Mouse (Mus musculus) A20 (cell line): ENCODE data around the gene 4921507P07Rik.
"Not testable (repeated sequence)": the region's sequence is repeated elsewhere in the genome, so short reads cannot be mapped to it uniquely, and the experiment has no call there.

Experiments
- DNase-seq: peaks from one replicate; pipeline ENCODE4 v3.0.0-alpha.2; 2011; ENCODE audit warnings: low read depth, low spot score

Gene 4921507P07Rik

GRCm38 (mm10) chr6:50596301-50597211, at the start of gene 4921507P07Rik:
4921507P07Rik (minus strand) TSS chr6:50596632.
- peak; percentile 97 for DNase-seq

- no peak for DNase-seq
Measured at GRCm38 (mm10) chr6:50644701-50645100, 48.3 kb upstream of the 4921507P07Rik start.

- no peak for DNase-seq
Measured at GRCm38 (mm10) chr6:50641898-50642297, 45.5 kb upstream of the 4921507P07Rik start.

GRCm38 (mm10) chr6:50640377-50640776, 43.9 kb upstream of the 4921507P07Rik start:
- DNase-seq: peak; percentile 19

- no peak for DNase-seq
Measured at GRCm38 (mm10) chr6:50639656-50640055, 43.2 kb upstream of the 4921507P07Rik start.

DNA sequence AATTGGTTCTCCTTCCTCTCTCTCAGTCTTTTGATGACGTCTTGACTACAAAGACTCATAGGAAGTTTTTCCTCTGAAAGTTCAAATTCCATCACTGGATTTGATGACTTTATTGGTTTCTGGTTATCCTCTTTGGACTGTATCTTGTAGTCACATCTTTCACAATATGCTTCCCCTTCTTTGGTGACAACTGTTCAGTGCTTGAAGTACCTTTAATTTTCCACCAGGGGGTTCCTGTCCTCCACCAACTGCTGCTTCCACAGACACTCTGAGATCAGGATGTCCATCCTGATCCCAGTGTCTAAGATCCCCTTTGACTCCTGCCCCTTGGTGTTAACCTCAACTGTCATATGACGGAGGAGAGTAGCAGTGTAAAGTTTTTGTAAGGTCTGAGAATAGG, 29.7 kb upstream of the 4921507P07Rik start:
- DNase-seq: not testable (repeated sequence)

DNA sequence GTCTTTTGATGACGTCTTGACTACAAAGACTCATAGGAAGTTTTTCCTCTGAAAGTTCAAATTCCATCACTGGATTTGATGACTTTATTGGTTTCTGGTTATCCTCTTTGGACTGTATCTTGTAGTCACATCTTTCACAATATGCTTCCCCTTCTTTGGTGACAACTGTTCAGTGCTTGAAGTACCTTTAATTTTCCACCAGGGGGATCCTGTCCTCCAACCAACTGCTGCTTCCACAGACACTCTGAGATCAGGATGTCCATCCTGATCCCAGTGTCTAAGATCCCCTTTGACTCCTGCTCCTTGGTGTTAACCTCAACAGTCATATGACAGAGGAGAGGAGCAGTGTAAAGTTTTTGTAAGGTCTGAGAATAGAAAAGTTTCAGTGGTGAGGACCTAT, 21.8 kb upstream of the 4921507P07Rik start:
- peak; percentile 21 for DNase-seq

DNA sequence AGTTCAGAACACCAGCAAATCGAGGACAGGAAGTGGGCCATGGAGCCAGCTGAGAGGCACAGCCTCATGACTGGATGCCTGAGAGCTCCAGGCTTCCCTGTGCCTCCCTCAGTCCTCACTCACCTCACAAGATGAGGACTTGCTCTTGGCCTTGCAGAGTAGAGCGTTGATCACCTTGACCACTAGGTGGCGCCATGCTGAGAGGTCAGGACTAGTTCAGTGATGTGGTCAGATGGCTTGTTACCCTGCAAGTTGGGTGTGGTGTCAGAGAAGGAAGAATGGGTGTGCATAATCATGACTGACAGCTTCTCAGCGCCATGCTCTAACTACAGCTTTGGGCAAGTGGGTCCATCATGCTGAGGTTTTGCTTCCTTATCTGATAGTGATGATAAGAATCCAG, 5.2 kb upstream of the 4921507P07Rik start:
- DNase-seq: peak; percentile 80

DNA sequence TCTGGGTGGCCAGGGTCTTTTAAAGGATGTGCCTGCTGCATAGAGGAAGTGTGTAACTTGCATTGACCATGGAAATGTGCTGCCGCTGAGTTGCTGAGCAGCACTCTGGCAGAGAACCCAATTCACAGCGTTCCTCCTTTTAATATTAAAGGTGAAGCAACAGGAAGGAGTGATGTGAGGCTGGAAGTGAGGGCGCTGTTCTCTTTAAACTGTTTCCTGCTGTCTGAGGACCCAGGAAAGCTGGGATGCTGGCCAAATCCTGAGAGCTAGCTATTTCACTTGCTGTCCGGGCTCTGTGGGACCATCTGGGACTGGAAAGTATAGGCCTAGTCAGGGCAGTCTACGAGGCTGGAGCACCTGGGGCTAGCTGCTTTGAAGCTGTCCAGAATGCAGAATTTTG, 2.1 kb upstream of the 4921507P07Rik start:
- DNase-seq: no peak

GRCm38 (mm10) chr6:50594372-50594771, 2.1 kb downstream of the 4921507P07Rik start:
- no peak for DNase-seq

- DNase-seq: no peak
Measured at GRCm38 (mm10) chr6:50593334-50593845, 3.0 kb downstream of the 4921507P07Rik start.

- no peak for DNase-seq
Measured at GRCm38 (mm10) chr6:50590234-50590633, 6.2 kb downstream of the 4921507P07Rik start.

DNA sequence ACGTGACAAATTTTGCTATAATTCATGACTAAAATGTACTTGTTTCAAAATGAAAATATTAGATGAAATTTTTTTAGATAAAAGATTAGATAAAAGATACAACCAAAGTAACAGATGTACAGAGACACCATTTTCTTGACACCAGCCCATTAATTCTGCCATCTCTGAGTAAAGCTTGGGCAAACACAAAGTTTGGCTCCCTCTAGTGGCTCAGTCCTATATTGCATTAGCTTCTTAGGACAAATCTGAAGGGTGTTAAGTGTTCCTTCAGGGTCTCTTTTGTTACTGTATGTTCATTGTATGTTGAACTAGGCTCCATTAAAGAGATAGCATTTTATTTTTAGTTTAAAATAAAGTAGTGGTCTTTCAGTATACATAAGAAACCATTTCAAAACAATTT, 8.2 kb downstream of the 4921507P07Rik start:
- peak; percentile 81 for DNase-seq

DNA sequence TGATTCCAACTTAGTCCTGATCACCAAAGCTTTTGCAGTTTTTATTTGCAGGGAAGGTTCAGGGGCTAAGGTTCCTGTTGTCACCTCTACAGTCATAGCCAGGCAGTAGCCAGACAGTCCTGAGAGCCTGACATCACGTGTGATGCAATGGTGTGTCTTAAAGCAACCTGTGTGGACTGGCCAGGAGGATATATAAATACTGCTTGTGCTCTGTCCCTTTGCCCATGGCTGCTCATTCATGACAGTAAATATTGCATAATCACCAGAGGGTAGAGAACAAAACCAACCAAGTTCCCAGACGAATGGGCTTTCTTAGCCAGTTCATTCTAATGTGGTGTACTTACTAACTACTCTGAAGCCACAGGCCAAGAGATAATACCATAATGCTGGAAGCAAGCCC, 9.0 kb downstream of the 4921507P07Rik start:
- DNase-seq: peak; percentile 69

DNA sequence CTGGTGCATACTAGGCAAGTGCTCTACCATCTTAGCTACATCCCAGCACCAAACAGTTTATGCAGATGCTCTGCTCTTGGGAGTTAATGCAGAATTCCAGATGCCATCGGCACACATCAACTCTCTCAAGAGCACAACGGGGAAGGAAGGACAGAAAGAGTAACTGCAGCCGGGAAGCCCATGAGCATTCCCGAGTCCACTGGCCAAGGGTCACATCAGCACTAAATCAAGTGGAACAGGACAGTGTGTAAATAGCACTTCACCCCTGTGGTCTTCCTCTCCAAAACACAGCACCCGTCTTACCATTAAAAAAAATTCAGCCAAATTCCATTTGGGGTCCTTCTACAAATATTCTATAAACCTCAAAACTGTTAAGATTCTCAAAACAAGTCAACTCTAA, 10.1 kb downstream of the 4921507P07Rik start:
- DNase-seq: no peak

GRCm38 (mm10) chr6:50585733-50586132, 10.7 kb downstream of the 4921507P07Rik start:
- DNase-seq: no peak

DNA sequence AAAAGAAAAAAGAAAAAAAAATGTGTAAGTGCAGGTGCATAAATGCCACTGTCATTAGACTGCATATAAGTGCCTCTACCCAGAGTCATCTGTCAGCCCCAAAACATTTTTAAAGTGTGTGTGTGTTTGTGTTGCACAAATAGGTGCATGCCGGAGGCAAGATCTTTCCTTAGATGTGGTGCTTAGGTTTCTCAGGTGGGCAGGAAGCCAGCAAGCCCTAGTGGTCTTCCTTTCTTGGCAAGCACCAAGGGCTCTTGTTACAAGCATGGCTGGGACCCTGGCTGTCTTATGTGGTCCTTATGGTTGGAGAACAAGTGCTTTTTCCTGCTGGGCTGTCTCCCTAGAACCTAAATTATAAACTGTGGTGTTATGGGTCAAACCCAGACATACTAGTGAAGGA, 24.8 kb downstream of the 4921507P07Rik start:
- DNase-seq: no peak

GRCm38 (mm10) chr6:50566997-50567255, 29.5 kb downstream of the 4921507P07Rik start:
- DNase-seq: no peak

DNA sequence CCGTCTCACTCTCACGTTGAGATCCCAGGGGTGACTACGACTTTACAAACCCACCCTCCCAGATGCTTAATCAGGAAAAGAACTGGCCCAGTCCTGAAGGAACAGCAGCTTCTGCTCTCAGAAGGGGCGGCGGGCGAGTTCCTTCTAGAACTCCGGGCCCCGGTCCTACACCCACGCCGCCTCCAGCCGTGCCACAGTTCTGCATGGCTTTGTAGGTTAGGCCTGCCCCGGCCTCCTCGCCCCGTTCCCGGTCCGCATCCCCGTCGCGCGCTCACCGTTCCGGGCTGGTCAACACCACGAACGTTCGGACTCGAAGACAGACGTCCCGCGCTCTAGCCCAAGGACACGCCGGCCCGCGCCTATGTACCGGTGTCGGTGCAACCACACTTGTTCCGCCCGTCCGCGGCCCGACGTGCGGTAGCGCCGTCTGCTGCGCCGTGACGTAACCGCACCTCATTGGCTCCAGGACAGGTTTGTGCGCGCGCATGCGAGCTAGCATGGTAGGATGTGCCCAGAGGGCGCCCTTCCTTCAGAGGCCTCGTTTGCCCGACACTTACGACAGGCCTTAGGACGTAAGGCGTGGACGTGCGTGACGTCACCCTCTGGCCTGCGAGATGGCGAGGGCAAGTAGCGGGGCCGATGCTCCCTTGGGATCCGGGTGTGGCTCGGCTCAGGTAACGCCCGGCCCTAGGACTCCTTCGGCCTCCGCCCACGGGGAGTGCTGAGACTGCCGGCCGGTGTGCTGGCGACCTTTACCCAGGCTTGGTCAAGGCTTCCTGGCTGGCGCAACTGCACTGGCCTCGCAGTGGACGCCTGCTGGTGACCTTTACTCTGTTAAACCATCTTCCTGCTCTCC, 30.1 kb downstream of the 4921507P07Rik start, which contains the start of gene Cycs:
Gene Cycs (minus strand): TSS at position 398 of the 856 bp plus-strand sequence.
- DNase-seq: peak; percentile 100

DNA sequence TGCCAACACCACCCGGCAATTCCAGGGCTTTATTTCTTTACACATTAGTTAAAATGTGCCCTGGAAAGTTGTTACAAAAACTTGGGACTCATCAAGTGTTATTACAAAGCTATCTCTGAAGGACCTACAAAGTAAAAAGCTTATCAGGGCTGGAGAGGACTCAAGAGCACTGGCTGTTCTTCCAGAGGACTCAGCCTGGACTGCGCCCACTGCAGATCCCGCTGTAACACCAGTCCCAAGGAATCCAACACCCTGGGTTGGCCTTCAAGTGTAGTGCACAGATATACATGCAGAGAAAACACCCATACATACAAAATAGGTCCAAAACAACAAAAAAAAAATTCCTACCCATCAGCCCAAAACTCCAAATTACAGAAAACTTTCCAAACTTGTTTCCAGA, 32.8 kb downstream of the 4921507P07Rik start:
- DNase-seq: no peak

- no peak for DNase-seq
Measured at GRCm38 (mm10) chr6:50562421-50562820, 34.0 kb downstream of the 4921507P07Rik start.

GRCm38 (mm10) chr6:50560776-50561175, 35.7 kb downstream of the 4921507P07Rik start:
- peak; percentile 27 for DNase-seq
